26 mouse cellular contexts compared by ENCODE assay signal in genomic region chr1:181974897-181975296, GRCm38 (mm10). TPM values are rescaled to one million over a fixed set of nuclear protein-coding genes. Genes with fewer than 3 reads are reported as not detected.
DNase-seq lines count a peak whose midpoint lies in the region; ATAC-seq and TF ChIP-seq lines count a peak whose summit lies in the region.
"Had no signal": no experiment of that assay in that cellular context is flagged by ENCODE, and none has a peak within 500 bp of the region (broad histone marks: within the 10 kb centered on the region; RNA-seq: fewer than 3 reads in every experiment).

No protein-coding gene starts in this region.

- peaks cover 40% of the 10 kb centered on the region for H3K4me1 ChIP-seq in heart, embryonic 11.5 days (ENCODE audit: control insufficient read depth, insufficient read depth, low read length)
- H3K4me1 ChIP-seq in heart, postnatal 0 days (ENCODE audit: control insufficient read depth, insufficient read depth) = peaks cover 48% of the 10 kb centered on the region
- H3K4me1 ChIP-seq in lung, embryonic 16.5 days (replicated peaks; ENCODE audit: control insufficient read depth, insufficient read depth, low read length) = peaks cover 11% of the 10 kb centered on the region
- no peaks in the 10 kb centered on the region for H3K4me1 ChIP-seq in lung, adult 2 months (ENCODE audit: control insufficient read depth, insufficient read depth, low read length)

- H3K36me3 ChIP-seq in heart, embryonic 11.5 days (ENCODE audit: control insufficient read depth, insufficient read depth, low read length) = no peaks in the 10 kb centered on the region
- H3K36me3 ChIP-seq in heart, postnatal 0 days (replicated peaks; ENCODE audit: control insufficient read depth, insufficient read depth, low read length) = no peaks in the 10 kb centered on the region
- H3K36me3 ChIP-seq in lung, embryonic 16.5 days (ENCODE audit: control insufficient read depth, insufficient read depth, low read length) = no peaks in the 10 kb centered on the region
- H3K36me3 ChIP-seq: embryonic facial prominence, embryonic 12.5 days; forebrain, embryonic 12.5 days; G1E; hindbrain, embryonic 15.5 days; liver, embryonic 12.5 days; midbrain, embryonic 15.5 days; neural tube, embryonic 12.5 days had no signal

- no peak for TF ChIP-seq EP300 in heart, postnatal 0 days (IDR thresholded peaks at IDR 0.05; ENCODE audit: low read depth)

- H3K9me3 ChIP-seq in heart, embryonic 11.5 days (replicated peaks; ENCODE audit: control insufficient read depth, low read length) = no peaks in the 10 kb centered on the region
- no peaks in the 10 kb centered on the region for H3K9me3 ChIP-seq in heart, postnatal 0 days (replicated peaks; ENCODE audit: control insufficient read depth, low read length)
- H3K9me3 ChIP-seq in lung, embryonic 16.5 days (ENCODE audit: control insufficient read depth, low read length) = no peaks in the 10 kb centered on the region
- H3K9me3 ChIP-seq: embryonic facial prominence, embryonic 12.5 days; forebrain, embryonic 12.5 days; G1E; hindbrain, embryonic 15.5 days; limb, embryonic 12.5 days; liver, embryonic 12.5 days; midbrain, embryonic 15.5 days; neural tube, embryonic 12.5 days had no signal

- H3K27me3 ChIP-seq in heart, embryonic 11.5 days (ENCODE audit: control insufficient read depth, insufficient read depth, low read length) = no peaks in the 10 kb centered on the region
- H3K27me3 ChIP-seq in heart, postnatal 0 days (ENCODE audit: control insufficient read depth, insufficient read depth, low read length) = no peaks in the 10 kb centered on the region
- H3K27me3 ChIP-seq in lung, embryonic 16.5 days (ENCODE audit: control insufficient read depth, insufficient read depth, low read depth, low read length) = no peaks in the 10 kb centered on the region
- H3K27me3 ChIP-seq: CH12.LX; embryonic facial prominence, embryonic 12.5 days; forebrain, embryonic 12.5 days; hindbrain, embryonic 15.5 days; limb, embryonic 12.5 days; liver, embryonic 12.5 days; midbrain, embryonic 15.5 days; neural tube, embryonic 12.5 days had no signal

- no peak overlapping the region for H3K4me2 ChIP-seq in heart, embryonic 11.5 days
- 0 out of 2 replicates have a peak overlapping the region, but pooled peaks have one; percentile 16 for H3K4me2 ChIP-seq in heart, postnatal 0 days (ENCODE audit: low read depth, low read length)
- no peak overlapping the region for H3K4me2 ChIP-seq in lung, embryonic 16.5 days (ENCODE audit: low read depth, low read length)
- H3K4me2 ChIP-seq: embryonic facial prominence, embryonic 12.5 days; forebrain, embryonic 12.5 days; hindbrain, embryonic 15.5 days; limb, embryonic 12.5 days; liver, embryonic 12.5 days; midbrain, embryonic 15.5 days; neural tube, embryonic 12.5 days had no signal

- TF ChIP-seq CTCF in heart, postnatal 0 days (IDR thresholded peaks at IDR 0.05; ENCODE audit: low read depth) = no peak
- TF ChIP-seq CTCF in lung, adult 2 months (IDR thresholded peaks at IDR 0.05; ENCODE audit: insufficient read depth, low read length) = no peak

- H3K9ac ChIP-seq in heart, embryonic 11.5 days (ENCODE audit: low read depth, low read length) = no peak overlapping the region
- H3K9ac ChIP-seq in heart, postnatal 0 days (replicated peaks; ENCODE audit: low read depth, low read length) = no peak overlapping the region
- no peak overlapping the region for H3K9ac ChIP-seq in lung, embryonic 16.5 days (ENCODE audit: low read length)
- H3K9ac ChIP-seq: embryonic facial prominence, embryonic 12.5 days; forebrain, embryonic 12.5 days; hindbrain, embryonic 15.5 days; limb, embryonic 12.5 days; liver, embryonic 12.5 days; midbrain, embryonic 15.5 days; neural tube, embryonic 12.5 days had no signal

- ATAC-seq in heart, embryonic 11.5 days (replicated peaks; ENCODE audit: insufficient number of reproducible peaks, low FRiP score, low TSS enrichment) = no peak
- no peak for ATAC-seq in heart, postnatal 0 days (ENCODE audit: insufficient read depth, low read depth)
- ATAC-seq in lung, embryonic 16.5 days (ENCODE audit: low read depth) = peak; percentile 91
- ATAC-seq: liver, embryonic 12.5 days had no signal

- peak overlapping the region; percentile 87 for H3K27ac ChIP-seq in heart, embryonic 11.5 days (ENCODE audit: low read depth, low read length)
- H3K27ac ChIP-seq in heart, postnatal 0 days (ENCODE audit: low read depth) = peak overlapping the region; percentile 82
- no peak overlapping the region; the same call in 1 of the 2 replicates for H3K27ac ChIP-seq in lung, embryonic 16.5 days (ENCODE audit: low read length)
- H3K27ac ChIP-seq: embryonic facial prominence, embryonic 12.5 days; forebrain, embryonic 12.5 days; hindbrain, embryonic 15.5 days; liver, embryonic 12.5 days; macrophage; midbrain, embryonic 15.5 days; neural tube, embryonic 12.5 days had no signal

- no peak overlapping the region for H3K4me3 ChIP-seq in heart, embryonic 11.5 days (ENCODE audit: low read depth, low read length)
- H3K4me3 ChIP-seq in heart, postnatal 0 days (ENCODE audit: low read depth, low read length) = no peak overlapping the region
- no peak overlapping the region for H3K4me3 ChIP-seq in lung, embryonic 16.5 days (ENCODE audit: low read length)
- H3K4me3 ChIP-seq in lung, adult 2 months (replicated peaks; ENCODE audit: extremely low read depth, low read depth, low read length) = no peak overlapping the region
- H3K4me3 ChIP-seq: embryonic facial prominence, embryonic 12.5 days; forebrain, embryonic 12.5 days; hindbrain, embryonic 15.5 days; limb, embryonic 12.5 days; liver, embryonic 12.5 days; midbrain, embryonic 15.5 days; neural tube, embryonic 12.5 days had no signal

- TF ChIP-seq POLR2A in lung, adult 2 months (IDR thresholded peaks at IDR 0.05; ENCODE audit: borderline replicate concordance, extremely low read depth, low read depth, low read length) = no peak

- DNase-seq in heart, postnatal 4 days = no peak
- DNase-seq in heart, postnatal 0 days (ENCODE audit: low spot score) = no peak
- no peak for DNase-seq in heart, postnatal 14 days
- DNase-seq in lung, adult 2 months = no peak
- DNase-seq in lung, postnatal 36 days = peak; percentile 17
- DNase-seq: adrenal gland, postnatal 10 days; B cell, adult 2 months; cerebellum, adult 2 months; cerebellum, postnatal 25 days; kidney, adult 8-10 months; kidney, postnatal 14 days; layer of hippocampus, postnatal 36 days; right cerebral cortex, postnatal 25 days; spleen, adult 18-20 months had no signal

- intact Hi-C loops in heart, postnatal 14 days (cut with DNase I) = loop anchor here (5.0 kb wide), 1 partner anchor 42 kb away; the partner anchor contains the start of gene Enah

RNA-seq across cellular contexts. Expression of gene Enah, which starts 44.9 kb away (rescaled TPM):
- polyA plus RNA-seq in heart, embryonic 11.5 days (2014; fragmentation: Nextera tagmentation; extraction: Ambion mirVana) = 22.1 and 32.1 TPM in 2 replicates
- 100 to 1,000 TPM; 196 to 207 TPM for total RNA-seq in heart, postnatal 4 days (2021)
- 69.3 and 77.9 TPM in 2 replicates for total RNA-seq in heart, postnatal 0 days (2014; rRNA removed; ENCODE audit: low replicate concordance)
- 10.3 and 13.2 TPM in 2 replicates for polyA plus RNA-seq in heart, postnatal 0 days (2015; fragmentation: Nextera tagmentation; extraction: Ambion mirVana)
- 10 to 100 TPM; 90.6 to 92.1 TPM for total RNA-seq in heart, postnatal 14 days (2021)
- 9.8 and 10.3 TPM in 2 replicates for polyA plus RNA-seq in lung, embryonic 16.5 days (2015; fragmentation: Nextera tagmentation; extraction: Ambion mirVana)
- polyA plus RNA-seq in lung, adult 2 months (2012; rRNA removed) = 9.8 and 11.1 TPM in 2 replicates
- polyA plus RNA-seq: G1E had no signal
